Mouse (Mus musculus) heart, adult 2 months (tissue): Measurements from ENCODE around the gene Arhgef28. TPM values are rescaled to one million over a fixed set of nuclear protein-coding genes. Genes with fewer than 3 reads are reported as not detected.

ENCODE experiments used
- DNase-seq, 2 experiments: peaks; one replicate each; pipeline ENCODE4 v3.0.0; 2021
- H3K27ac ChIP-seq: fragments of 200-600 bp; 2 replicates; pipeline ENCODE4 v1.8.1; 2022
- H3K27me3 ChIP-seq: fragments of 200-500 bp; 2 replicates; pipeline ENCODE4 v1.6.1; 2012; ENCODE audit warnings: mild to moderate bottlenecking, low read length, inconsistent platforms, mixed read lengths; ENCODE audit not compliant: control insufficient read depth, insufficient read depth
- H3K36me3 ChIP-seq: fragments of 200-500 bp; 2 replicates; pipeline ENCODE4 v1.6.1; 2012; ENCODE audit warnings: low read length, inconsistent platforms; ENCODE audit not compliant: control insufficient read depth, insufficient read depth
- H3K4me1 ChIP-seq: fragments of 200-500 bp; 2 replicates; pipeline ENCODE4 v1.6.1; 2011; ENCODE audit warnings: low read length; ENCODE audit not compliant: control insufficient read depth, insufficient read depth
- H3K4me3 ChIP-seq: fragments of 200-600 bp; 2 replicates; pipeline ENCODE4 v1.8.1; 2022
- H3K79me2 ChIP-seq: fragments of 200-500 bp; replicated peaks from 2 replicates; pipeline ENCODE4 v1.6.1; 2012; ENCODE audit warnings: mild to moderate bottlenecking, inconsistent platforms, low read length, moderate library complexity, mixed read lengths; ENCODE audit not compliant: control insufficient read depth, insufficient read depth
- H3K9ac ChIP-seq: fragments of 200-500 bp; 2 replicates; pipeline ENCODE4 v1.6.1; 2012; ENCODE audit warnings: low read depth, mild to moderate bottlenecking, control low read depth, inconsistent platforms, low read length, mixed read lengths
- CTCF ChIP-seq: fragments of 200-600 bp; IDR thresholded peaks from 2 replicates; pipeline ENCODE4 v1.8.1; 2022; ENCODE audit warnings: antibody characterized with exemption, mild to moderate bottlenecking, moderate library complexity
- EP300 ChIP-seq: fragments of 200-500 bp; IDR thresholded peaks from 2 replicates; pipeline ENCODE4 v1.6.1; 2011; ENCODE audit warnings: low read depth, low read length, control low read depth; ENCODE audit not compliant: insufficient read depth
- POLR2A ChIP-seq: fragments of 200-500 bp; IDR thresholded peaks from 2 replicates; pipeline ENCODE4 v1.6.1; 2011; ENCODE audit warnings: mild to moderate bottlenecking, low read depth, low read length, control low read depth; ENCODE audit not compliant: insufficient read depth
- WGBS: fragments of 180-500 bp; shearing (Covaris S2); methylation state at CpG from one replicate; pipeline ENCODE4 v1.1.7; 2018; 5-methylcytosine and 5-hydroxymethylcytosine counted together
- intact Hi-C: fragments of 180-260 bp; cut with DNase I; formaldehyde crosslinking; loops from one replicate; pipeline ENCODE4 v1.15.1; 2025
- polyA plus RNA-seq: library from polyadenylated mRNA; depleted of rRNA; stranded (reverse); fragments of >200 nt; gene quantifications from 2 replicates; pipeline ENCODE4 v1.2.3, GENCODE M21; 2012
- total RNA-seq, 2 experiments: library from RNA; stranded (reverse); gene quantifications; 2 replicates each; pipeline ENCODE4 v1.2.3; 2021

Arhgef28 gene
- total and polyA plus RNA-seq, 3 experiments, result 2.4 to 5.2 (median 4.6) TPM

DNA sequence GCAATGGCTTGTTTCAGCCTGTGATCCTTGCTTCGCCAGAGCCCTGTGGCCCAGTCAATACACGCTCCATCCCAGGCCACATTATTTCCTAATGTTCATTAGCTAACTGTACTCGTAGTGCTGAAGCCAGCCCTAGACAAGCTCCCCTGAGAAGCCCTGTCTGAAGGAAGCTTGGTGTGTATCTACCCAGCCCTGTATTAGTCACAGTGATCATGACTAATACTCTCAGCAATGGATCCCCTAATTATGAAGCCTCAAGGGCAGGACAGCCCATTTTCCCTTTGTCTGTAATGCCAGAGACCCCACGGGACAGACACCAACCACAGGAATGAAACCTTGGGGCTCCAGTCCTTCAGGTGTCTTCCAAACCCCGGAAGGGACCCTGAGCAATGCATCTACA lies 73.3 kb downstream of the Arhgef28 start:
- Histone ChIP-seq H3K4me1 (peaks cover 2% of the 10 kb centered on the region), H3K27ac (no peak overlapping the region), H3K4me3 (no peak overlapping the region), H3K9ac (no peak overlapping the region), H3K36me3 (no peaks in the 10 kb centered on the region), H3K79me2 (no peaks in the 10 kb centered on the region), H3K27me3 (no peaks in the 10 kb centered on the region)
- DNase-seq, result no peak
- TF ChIP-seq EP300 (no peak), POLR2A (no peak), CTCF (no peak)
- intact Hi-C loops, result no loop called here
- 72% methylated on average over 5 of the region's 5 CpGs for WGBS

GRCm38 (mm10) chr13:98132264-98132663 lies 74.0 kb downstream of the Arhgef28 start:
- Histone ChIP-seq H3K79me2 (no peaks in the 10 kb centered on the region), H3K36me3 (no peaks in the 10 kb centered on the region), H3K27ac (no peak overlapping the region), H3K9ac (no peak overlapping the region), H3K4me1 (peaks cover 2% of the 10 kb centered on the region), H3K27me3 (no peaks in the 10 kb centered on the region), H3K4me3 (no peak overlapping the region)
- TF ChIP-seq POLR2A (no peak), EP300 (no peak), CTCF (no peak)
- intact Hi-C loops, result no loop called here
- WGBS, result 74% methylated on average over 6 of the region's 6 CpGs
- no peak for DNase-seq

DNA sequence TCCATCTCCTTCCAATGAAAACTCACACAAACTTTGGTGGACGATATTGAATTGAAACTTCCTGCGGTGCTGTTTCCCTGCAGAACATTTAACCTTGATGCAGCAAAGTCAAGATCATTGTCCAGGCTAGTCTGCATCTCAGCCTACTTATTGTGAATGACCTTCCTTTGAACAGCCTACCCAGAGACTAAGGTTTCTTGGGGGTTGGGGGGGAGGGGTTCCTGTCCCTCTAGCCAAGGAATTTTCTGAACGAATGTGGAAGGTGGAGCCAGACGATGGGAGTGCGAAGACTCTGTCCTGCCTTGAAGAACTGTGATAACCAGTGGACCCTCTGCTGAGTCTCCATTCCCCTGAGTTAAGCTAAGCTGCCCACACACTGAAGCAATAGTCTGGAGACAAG lies 80.6 kb downstream of the Arhgef28 start:
- Histone ChIP-seq H3K36me3 (no peaks in the 10 kb centered on the region), H3K4me3 (no peak overlapping the region), H3K79me2 (no peaks in the 10 kb centered on the region), H3K9ac (no peak overlapping the region), H3K27me3 (no peaks in the 10 kb centered on the region), H3K27ac (no peak overlapping the region), H3K4me1 (peaks cover 6% of the 10 kb centered on the region)
- TF ChIP-seq CTCF (no peak), EP300 (no peak), POLR2A (no peak)
- DNase-seq, result no peak
- intact Hi-C loops, result no loop called here
- WGBS, result 40% methylated on average over 5 of the region's 5 CpGs

DNA sequence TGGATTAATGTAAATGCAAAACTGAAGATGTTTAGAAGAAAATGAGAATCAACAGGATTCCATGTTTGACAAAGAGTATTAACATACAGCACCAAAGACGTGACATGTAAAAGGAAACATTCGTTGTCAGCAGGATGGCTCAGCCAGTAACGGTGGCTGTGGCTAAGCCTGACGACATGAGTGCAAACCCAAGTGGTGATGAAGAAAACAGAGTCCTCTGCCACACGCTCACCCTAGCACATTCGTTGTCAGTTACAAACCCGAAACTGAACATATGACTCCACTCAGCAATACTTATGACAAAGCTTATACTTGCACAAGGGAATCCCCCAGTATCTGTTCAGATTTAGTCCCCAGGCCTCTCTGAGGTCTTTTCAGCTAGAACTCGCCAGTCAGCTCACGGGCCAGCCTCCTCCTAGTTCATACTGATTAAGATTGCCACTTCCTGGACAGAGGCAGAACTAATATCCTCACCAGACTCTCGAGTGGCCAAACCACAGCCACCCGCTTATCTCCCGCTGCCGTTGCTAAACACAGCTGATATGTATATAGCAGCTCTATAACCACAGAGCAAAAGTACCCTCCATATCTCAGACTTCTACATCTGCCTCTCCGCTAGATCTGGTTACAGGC lies 82.0 kb downstream of the Arhgef28 start:
- Histone ChIP-seq H3K9ac (no peak overlapping the region), H3K4me1 (peaks cover 8% of the 10 kb centered on the region), H3K79me2 (no peaks in the 10 kb centered on the region), H3K27me3 (no peaks in the 10 kb centered on the region), H3K4me3 (no peak overlapping the region), H3K27ac (no peak overlapping the region), H3K36me3 (no peaks in the 10 kb centered on the region)
- 32% methylated on average over 14 of the region's 14 CpGs for WGBS
- no peak for DNase-seq
- no peak for TF ChIP-seq CTCF
- no peak for TF ChIP-seq POLR2A
- no peak for TF ChIP-seq EP300
- intact Hi-C loops, result loop anchor here (5.0 kb wide), 1 partner anchor 83 kb away; the partner anchor contains the start of gene Arhgef28

DNA sequence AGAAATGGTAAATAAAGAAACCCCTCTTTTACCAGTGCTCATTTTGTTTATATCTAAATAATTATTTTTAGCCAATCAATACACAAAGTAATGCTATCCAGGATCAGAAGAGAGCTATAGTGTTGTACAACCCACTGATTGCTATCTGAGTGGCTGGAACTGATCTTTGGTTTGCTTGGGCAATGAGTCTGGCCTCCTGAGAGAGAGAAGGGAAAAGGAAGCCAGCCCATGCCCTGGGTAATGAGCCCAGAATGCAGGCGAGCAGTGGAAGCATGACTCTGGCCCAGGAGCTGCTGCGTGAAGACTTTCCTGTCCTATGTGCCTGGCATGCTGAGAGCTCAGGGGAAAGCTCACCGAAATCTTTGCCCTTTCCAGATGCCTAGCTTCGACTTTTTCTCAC lies 83.5 kb downstream of the Arhgef28 start:
- intact Hi-C loops, result loop anchor here (5.0 kb wide), 1 partner anchor 85 kb away; the partner anchor contains the start of gene Arhgef28
- H3K27me3 ChIP-seq, result no peaks in the 10 kb centered on the region
- H3K4me1 ChIP-seq, result peaks cover 8% of the 10 kb centered on the region
- no peak overlapping the region for H3K27ac ChIP-seq
- H3K9ac ChIP-seq, result no peak overlapping the region
- H3K4me3 ChIP-seq, result no peak overlapping the region
- no peaks in the 10 kb centered on the region for H3K79me2 ChIP-seq
- WGBS, result 89% methylated on average over 4 of the region's 4 CpGs
- no peaks in the 10 kb centered on the region for H3K36me3 ChIP-seq
- DNase-seq, result no peak
- TF ChIP-seq CTCF, result no peak

DNA sequence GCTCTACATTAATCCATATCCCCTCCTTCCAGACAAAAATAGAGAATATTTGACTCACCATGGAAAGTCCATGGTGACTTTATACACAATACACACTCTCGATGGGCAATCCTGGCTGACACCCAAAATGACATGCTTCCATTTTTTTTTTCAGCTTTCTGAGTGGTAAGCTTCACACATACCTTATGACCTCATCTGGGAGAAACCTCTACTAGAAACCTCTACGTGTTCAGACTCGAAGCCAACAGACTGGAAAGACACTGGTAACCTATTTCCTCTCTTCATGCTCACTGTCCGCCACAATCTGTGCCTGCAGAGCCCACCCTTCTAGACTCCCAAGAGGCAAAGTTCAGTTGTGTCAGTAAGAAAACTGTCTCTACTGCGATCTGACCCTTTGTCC lies 84.2 kb downstream of the Arhgef28 start:
- H3K9ac ChIP-seq, result no peak overlapping the region
- intact Hi-C loops, result loop anchor here (5.0 kb wide), 1 partner anchor 85 kb away; the partner anchor contains the start of gene Arhgef28
- H3K4me1 ChIP-seq, result peaks cover 10% of the 10 kb centered on the region
- no peaks in the 10 kb centered on the region for H3K27me3 ChIP-seq
- no peak for TF ChIP-seq EP300
- TF ChIP-seq CTCF, result no peak
- no peak for TF ChIP-seq POLR2A
- H3K79me2 ChIP-seq, result no peaks in the 10 kb centered on the region
- DNase-seq, result no peak
- no peak overlapping the region for H3K27ac ChIP-seq
- 55% methylated on average over 5 of the region's 5 CpGs for WGBS
- no peaks in the 10 kb centered on the region for H3K36me3 ChIP-seq
- no peak overlapping the region for H3K4me3 ChIP-seq
